Mouse (Mus musculus): ENCODE measurements around the gene Smco2. TPM values are rescaled to one million over a fixed set of nuclear protein-coding genes. Genes with fewer than 3 reads are reported as not detected.

Smco2 gene
- polyA plus RNA-seq, 1 experiment from 2014 or later = 0.31 TPM

DNA sequence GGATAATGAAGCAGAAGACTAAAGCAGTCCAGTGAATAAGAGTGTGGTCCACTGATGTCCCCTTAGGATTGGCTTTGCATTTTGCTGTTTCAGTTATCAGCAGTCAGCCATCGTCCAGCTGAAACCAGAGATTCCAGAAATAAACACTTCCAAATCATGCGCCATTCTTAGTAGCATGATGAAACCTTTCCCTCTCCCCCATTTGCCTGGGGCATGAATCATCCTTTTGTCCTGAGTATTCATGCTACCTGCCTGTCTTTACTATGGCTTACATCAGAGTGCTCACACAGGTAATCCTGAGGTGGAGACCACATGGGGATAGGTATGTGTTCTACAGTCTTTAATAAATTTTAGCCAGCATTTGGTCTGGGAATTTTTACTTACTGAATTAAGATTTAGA is 49.7 kb downstream of the Smco2 start:
- Histone ChIP-seq H3K27me3 (ENCODE audit: control insufficient read depth, insufficient read depth, low read length) (no peaks in the 10 kb centered on the region), H3K9me3 (ENCODE audit: control insufficient read depth, low read length) (0 out of 2 replicates have a peak, but pooled peaks cover 3% of the 10 kb centered on the region), H3K4me2 (ENCODE audit: low read length) (no peak overlapping the region), H3K4me3 (ENCODE audit: control insufficient read depth in 1 of 2, insufficient read depth in 1 of 2, low read depth in 1 of 2, low read length in 2 of 2) (no peak overlapping the region), H3K4me1 (ENCODE audit: control insufficient read depth in 2 of 2, insufficient read depth in 2 of 2, low read length in 2 of 2) (peaks cover 2 to 14% of the 10 kb centered on the region in 2 experiments), H3K36me3 (ENCODE audit: control insufficient read depth, insufficient read depth, low read length) (no peaks in the 10 kb centered on the region), H3K9ac (ENCODE audit: low read length) (no peak overlapping the region), H3K27ac (replicated peaks in 1 of 2; ENCODE audit: control insufficient read depth in 1 of 2, insufficient read depth in 1 of 2, low read depth in 2 of 2, low read length in 2 of 2) (no peak overlapping the region)
- ATAC-seq (ENCODE audit: insufficient number of reproducible peaks, insufficient read depth, low FRiP score, low read depth) = no peak
- WGBS = 23% methylated on average over 2 of the region's 2 CpGs

DNA sequence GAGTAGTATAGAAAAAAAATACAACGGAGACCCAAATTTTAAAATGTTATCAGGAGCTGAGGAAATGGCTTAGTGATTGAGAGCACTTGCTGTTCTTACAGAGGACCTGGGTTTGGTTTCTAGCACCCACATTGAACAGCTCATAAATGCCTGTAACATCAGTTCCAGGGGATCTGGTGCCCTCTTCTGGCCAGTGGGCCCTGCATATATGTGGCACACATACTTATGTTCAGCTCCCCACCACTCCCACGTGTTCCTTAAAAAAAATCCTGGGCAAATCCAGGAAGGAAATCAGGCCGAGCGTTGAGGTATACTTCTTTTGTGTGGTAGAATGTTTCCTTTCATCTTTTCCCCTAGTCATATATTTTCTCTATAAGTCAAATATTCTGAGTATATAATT is 52.0 kb downstream of the Smco2 start:
- 97% methylated on average over 4 of the region's 4 CpGs for WGBS
- no peak overlapping the region for H3K4me3 ChIP-seq (ENCODE audit: control insufficient read depth in 1 of 2, insufficient read depth in 1 of 2, low read depth in 1 of 2, low read length in 2 of 2)
- H3K4me1 ChIP-seq (ENCODE audit: control insufficient read depth in 2 of 2, insufficient read depth in 2 of 2, low read length in 2 of 2) = peaks cover 7 to 27% of the 10 kb centered on the region in 2 experiments
- H3K27ac ChIP-seq (replicated peaks in 1 of 2; ENCODE audit: control insufficient read depth in 1 of 2, insufficient read depth in 1 of 2, low read depth in 2 of 2, low read length in 2 of 2) = no peak overlapping the region
- H3K4me2 ChIP-seq (ENCODE audit: low read length) = no peak overlapping the region
- H3K9me3 ChIP-seq (ENCODE audit: control insufficient read depth, low read length) = 0 out of 2 replicates have a peak, but pooled peaks cover 3% of the 10 kb centered on the region
- no peak overlapping the region for H3K9ac ChIP-seq (ENCODE audit: low read length)
- ATAC-seq (ENCODE audit: insufficient number of reproducible peaks, insufficient read depth, low FRiP score, low read depth) = no peak
- no peaks in the 10 kb centered on the region for H3K36me3 ChIP-seq (ENCODE audit: control insufficient read depth, insufficient read depth, low read length)
- no peaks in the 10 kb centered on the region for H3K27me3 ChIP-seq (ENCODE audit: control insufficient read depth, insufficient read depth, low read length)

DNA sequence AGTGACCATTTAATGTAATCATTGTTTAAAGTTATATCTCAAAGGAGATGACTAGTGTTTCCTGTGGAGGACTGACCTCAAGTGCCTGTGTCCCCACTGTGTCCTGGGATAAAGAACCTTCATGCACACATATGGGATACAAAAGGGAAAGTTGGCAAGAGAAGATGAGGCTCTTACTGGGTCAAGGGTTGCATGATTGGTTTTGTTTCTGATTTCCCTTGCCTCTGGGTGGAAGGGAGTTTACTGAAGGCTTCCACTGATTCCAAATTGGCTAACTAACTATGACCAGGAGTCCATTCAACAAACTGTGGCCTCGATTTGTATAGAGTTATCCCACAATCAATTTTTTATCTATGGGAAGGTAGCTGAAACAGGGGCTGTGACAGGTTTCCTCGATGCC is 53.7 kb downstream of the Smco2 start:
- ATAC-seq (ENCODE audit: insufficient number of reproducible peaks, insufficient read depth, low FRiP score, low read depth) = no peak
- 82% methylated on average over 2 of the region's 2 CpGs for WGBS
- Histone ChIP-seq H3K4me2 (ENCODE audit: low read length) (no peak overlapping the region), H3K36me3 (ENCODE audit: control insufficient read depth, insufficient read depth, low read length) (no peaks in the 10 kb centered on the region), H3K27ac (replicated peaks in 1 of 2; ENCODE audit: control insufficient read depth in 1 of 2, insufficient read depth in 1 of 2, low read depth in 2 of 2, low read length in 2 of 2) (no peak overlapping the region), H3K4me1 (ENCODE audit: control insufficient read depth in 2 of 2, insufficient read depth in 2 of 2, low read length in 2 of 2) (peaks cover 13 to 43% of the 10 kb centered on the region in 2 experiments), H3K9ac (ENCODE audit: low read length) (no peak overlapping the region), H3K9me3 (ENCODE audit: control insufficient read depth, low read length) (0 out of 2 replicates have a peak, but pooled peaks cover 3% of the 10 kb centered on the region), H3K27me3 (ENCODE audit: control insufficient read depth, insufficient read depth, low read length) (no peaks in the 10 kb centered on the region), H3K4me3 (ENCODE audit: control insufficient read depth in 1 of 2, insufficient read depth in 1 of 2, low read depth in 1 of 2, low read length in 2 of 2) (no peak overlapping the region)

DNA sequence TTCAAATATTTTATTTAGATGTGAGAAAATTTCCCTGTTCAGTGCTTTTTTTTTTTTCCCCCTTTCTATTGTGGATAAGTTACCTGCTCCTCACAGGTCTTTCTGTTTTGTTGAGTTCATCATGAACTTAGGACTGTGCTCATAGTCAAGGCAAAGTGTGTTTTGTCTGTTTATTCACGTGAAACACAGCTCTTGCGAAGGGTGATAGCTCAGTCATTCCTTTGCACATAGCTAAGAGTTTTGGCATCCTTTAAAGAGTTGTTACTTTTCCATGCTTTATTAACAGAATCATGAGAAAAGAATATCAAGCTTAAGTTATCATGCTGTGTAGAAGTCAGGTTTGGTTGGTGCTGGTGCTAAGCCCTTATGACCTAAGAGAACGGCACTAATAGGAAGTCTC is 54.8 kb downstream of the Smco2 start:
- Histone ChIP-seq H3K27ac (replicated peaks in 1 of 2; ENCODE audit: control insufficient read depth in 1 of 2, insufficient read depth in 1 of 2, low read depth in 2 of 2, low read length in 2 of 2) (no peak overlapping the region), H3K4me2 (ENCODE audit: low read length) (no peak overlapping the region), H3K36me3 (ENCODE audit: control insufficient read depth, insufficient read depth, low read length) (no peaks in the 10 kb centered on the region), H3K4me1 (ENCODE audit: control insufficient read depth in 2 of 2, insufficient read depth in 2 of 2, low read length in 2 of 2) (peaks cover 12 to 43% of the 10 kb centered on the region in 2 experiments), H3K27me3 (ENCODE audit: control insufficient read depth, insufficient read depth, low read length) (no peaks in the 10 kb centered on the region), H3K4me3 (ENCODE audit: control insufficient read depth in 1 of 2, insufficient read depth in 1 of 2, low read depth in 1 of 2, low read length in 2 of 2) (no peak overlapping the region), H3K9ac (ENCODE audit: low read length) (no peak overlapping the region), H3K9me3 (ENCODE audit: control insufficient read depth, low read length) (0 out of 2 replicates have a peak, but pooled peaks cover 3% of the 10 kb centered on the region)
- no peak for ATAC-seq (ENCODE audit: insufficient number of reproducible peaks, insufficient read depth, low FRiP score, low read depth)
- 68% methylated on average over 3 of the region's 3 CpGs for WGBS

DNA sequence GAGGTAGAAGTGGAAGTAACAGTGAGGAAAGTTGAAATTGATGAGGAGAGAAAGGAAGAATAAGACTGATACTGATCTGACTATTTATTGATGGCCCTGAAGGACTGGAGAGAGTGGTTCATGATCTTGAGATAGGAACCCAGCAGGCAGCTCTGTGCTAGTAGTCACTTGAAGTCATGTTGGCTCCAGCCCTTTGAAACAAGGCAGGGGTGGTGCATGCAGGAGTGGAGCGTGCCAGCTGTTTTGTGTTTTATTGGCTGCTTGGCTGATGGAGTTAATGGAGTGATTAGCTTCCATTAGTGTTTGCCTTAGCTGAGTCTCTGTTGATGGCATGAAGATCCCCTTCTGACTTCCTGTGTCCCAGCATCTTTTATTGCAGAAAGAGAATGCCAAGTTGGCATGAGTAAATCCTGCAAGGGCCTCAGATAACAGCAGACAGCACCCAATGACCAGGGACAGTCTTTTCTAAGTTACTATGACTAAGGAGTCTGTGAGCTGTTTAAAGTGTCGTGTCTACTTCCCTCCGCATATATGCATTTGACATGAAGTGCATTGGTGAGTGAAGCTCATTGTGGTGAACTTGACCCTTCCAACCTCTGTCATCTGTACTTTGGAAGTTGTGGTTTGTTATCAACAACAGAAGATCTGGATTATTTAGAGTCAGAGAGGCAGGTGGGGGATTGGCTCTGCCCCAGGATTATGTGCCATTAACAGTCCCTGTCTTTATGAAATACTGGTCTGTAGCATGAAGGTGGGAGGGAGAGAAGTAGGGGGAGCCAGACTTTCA is 56.3 kb downstream of the Smco2 start:
- H3K9ac ChIP-seq (ENCODE audit: low read length) = no peak overlapping the region
- 70% methylated on average over 3 of the region's 3 CpGs for WGBS
- no peak for ATAC-seq (ENCODE audit: insufficient number of reproducible peaks, insufficient read depth, low FRiP score, low read depth)
- no peaks in the 10 kb centered on the region for H3K36me3 ChIP-seq (ENCODE audit: control insufficient read depth, insufficient read depth, low read length)
- no peak overlapping the region for H3K4me2 ChIP-seq (ENCODE audit: low read length)
- 0 out of 2 replicates have a peak, but pooled peaks cover 3% of the 10 kb centered on the region for H3K9me3 ChIP-seq (ENCODE audit: control insufficient read depth, low read length)
- no peaks in the 10 kb centered on the region for H3K27me3 ChIP-seq (ENCODE audit: control insufficient read depth, insufficient read depth, low read length)
- H3K27ac ChIP-seq (replicated peaks in 1 of 2; ENCODE audit: control insufficient read depth in 1 of 2, insufficient read depth in 1 of 2, low read depth in 2 of 2, low read length in 2 of 2) = no peak overlapping the region
- no peak overlapping the region for H3K4me3 ChIP-seq (ENCODE audit: control insufficient read depth in 1 of 2, insufficient read depth in 1 of 2, low read depth in 1 of 2, low read length in 2 of 2)
- H3K4me1 ChIP-seq (ENCODE audit: control insufficient read depth in 2 of 2, insufficient read depth in 2 of 2, low read length in 2 of 2) = peaks cover 15 to 52% of the 10 kb centered on the region in 2 experiments

DNA sequence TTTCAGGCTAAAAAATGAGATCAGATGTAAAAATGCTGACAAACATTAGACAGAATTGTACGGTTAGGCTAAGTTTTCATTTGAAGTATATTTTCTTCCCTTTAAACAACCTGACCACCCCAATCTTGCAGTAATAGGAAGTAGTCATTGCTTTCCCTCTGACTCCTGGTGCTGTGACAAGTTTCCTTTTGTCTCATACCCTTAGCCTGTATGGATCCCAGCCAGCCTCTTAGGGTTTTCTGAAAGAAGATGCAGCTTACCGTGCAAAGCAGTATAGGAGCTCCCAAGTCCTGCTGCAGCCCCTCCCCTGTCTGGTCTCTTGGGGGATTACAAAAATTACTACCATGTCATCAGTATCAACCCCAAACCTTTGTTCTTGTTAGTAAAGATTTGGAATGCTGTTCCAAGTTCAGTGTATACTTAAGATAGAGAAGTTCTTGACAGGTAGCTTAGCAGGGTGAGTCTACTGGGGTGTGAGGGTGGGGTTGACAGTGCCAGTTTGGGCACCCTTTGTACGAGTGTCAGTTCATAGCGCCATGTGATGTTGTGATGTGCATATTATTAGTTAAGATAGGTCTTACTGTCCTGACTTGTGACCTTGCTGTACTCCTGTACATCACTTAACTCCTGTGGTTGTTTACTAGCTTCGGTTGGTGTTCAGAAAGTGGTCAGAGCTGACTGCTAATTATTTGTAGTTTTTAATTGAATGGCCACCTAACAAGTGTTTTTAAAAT is 57.3 kb downstream of the Smco2 start:
- H3K4me1 ChIP-seq (ENCODE audit: control insufficient read depth in 2 of 2, insufficient read depth in 2 of 2, low read length in 2 of 2) = peaks cover 18 to 62% of the 10 kb centered on the region in 2 experiments
- H3K27me3 ChIP-seq (ENCODE audit: control insufficient read depth, insufficient read depth, low read length) = no peaks in the 10 kb centered on the region
- no peak for ATAC-seq (ENCODE audit: insufficient number of reproducible peaks, insufficient read depth, low FRiP score, low read depth)
- H3K36me3 ChIP-seq (ENCODE audit: control insufficient read depth, insufficient read depth, low read length) = no peaks in the 10 kb centered on the region
- H3K4me2 ChIP-seq (ENCODE audit: low read length) = no peak overlapping the region
- H3K9me3 ChIP-seq (ENCODE audit: control insufficient read depth, low read length) = no peaks in the 10 kb centered on the region
- 50% methylated on average over 5 of the region's 5 CpGs for WGBS
- H3K4me3 ChIP-seq (ENCODE audit: control insufficient read depth in 1 of 2, insufficient read depth in 1 of 2, low read depth in 1 of 2, low read length in 2 of 2) = no peak overlapping the region
- H3K27ac ChIP-seq (replicated peaks in 1 of 2; ENCODE audit: control insufficient read depth in 1 of 2, insufficient read depth in 1 of 2, low read depth in 2 of 2, low read length in 2 of 2) = peak overlapping the region in 1 of 2 experiments; percentile 33; a peak in 1 of 4 replicates
- no peak overlapping the region for H3K9ac ChIP-seq (ENCODE audit: low read length)

DNA sequence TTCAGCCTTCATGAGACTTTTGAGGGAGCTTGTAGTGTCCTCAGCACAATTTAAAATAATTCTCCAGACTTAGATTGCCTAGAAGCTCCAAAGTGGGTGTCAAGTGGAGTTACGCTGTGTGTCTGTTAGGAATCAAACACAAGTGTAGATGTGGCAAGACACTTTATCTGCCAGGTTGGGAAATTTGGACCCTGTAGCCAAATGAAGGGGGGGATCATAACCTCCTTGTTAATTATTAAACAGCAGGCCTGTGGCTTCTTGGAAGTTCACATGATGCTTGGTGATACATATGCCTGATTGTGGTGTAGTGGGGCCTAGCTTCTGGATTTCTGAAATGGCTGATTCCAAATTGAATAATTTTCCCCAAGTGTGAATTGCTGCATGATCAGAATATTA is 57.9 kb downstream of the Smco2 start:
- ATAC-seq (ENCODE audit: insufficient number of reproducible peaks, insufficient read depth, low FRiP score, low read depth) = no peak
- no peak overlapping the region for H3K9ac ChIP-seq (ENCODE audit: low read length)
- no peaks in the 10 kb centered on the region for H3K36me3 ChIP-seq (ENCODE audit: control insufficient read depth, insufficient read depth, low read length)
- 0 out of 4 replicates have a peak overlapping the region, but pooled peaks of 1 of the 2 experiments have one; percentile 28 for H3K27ac ChIP-seq (replicated peaks in 1 of 2; ENCODE audit: control insufficient read depth in 1 of 2, insufficient read depth in 1 of 2, low read depth in 2 of 2, low read length in 2 of 2)
- 85% methylated on average over 1 of the region's 1 CpGs for WGBS
- H3K4me3 ChIP-seq (ENCODE audit: control insufficient read depth in 1 of 2, insufficient read depth in 1 of 2, low read depth in 1 of 2, low read length in 2 of 2) = no peak overlapping the region
- H3K27me3 ChIP-seq (ENCODE audit: control insufficient read depth, insufficient read depth, low read length) = no peaks in the 10 kb centered on the region
- H3K9me3 ChIP-seq (ENCODE audit: control insufficient read depth, low read length) = no peaks in the 10 kb centered on the region
- no peak overlapping the region for H3K4me2 ChIP-seq (ENCODE audit: low read length)
- peaks cover 18 to 68% of the 10 kb centered on the region in 2 experiments for H3K4me1 ChIP-seq (ENCODE audit: control insufficient read depth in 2 of 2, insufficient read depth in 2 of 2, low read length in 2 of 2)
